Mouse (Mus musculus): ENCODE results near the gene Kmt5c.
"Not testable (repeated sequence)": the region's sequence is repeated elsewhere in the genome, so short reads cannot be mapped to it uniquely, and the experiment has no call there.

The Kmt5c gene

DNA sequence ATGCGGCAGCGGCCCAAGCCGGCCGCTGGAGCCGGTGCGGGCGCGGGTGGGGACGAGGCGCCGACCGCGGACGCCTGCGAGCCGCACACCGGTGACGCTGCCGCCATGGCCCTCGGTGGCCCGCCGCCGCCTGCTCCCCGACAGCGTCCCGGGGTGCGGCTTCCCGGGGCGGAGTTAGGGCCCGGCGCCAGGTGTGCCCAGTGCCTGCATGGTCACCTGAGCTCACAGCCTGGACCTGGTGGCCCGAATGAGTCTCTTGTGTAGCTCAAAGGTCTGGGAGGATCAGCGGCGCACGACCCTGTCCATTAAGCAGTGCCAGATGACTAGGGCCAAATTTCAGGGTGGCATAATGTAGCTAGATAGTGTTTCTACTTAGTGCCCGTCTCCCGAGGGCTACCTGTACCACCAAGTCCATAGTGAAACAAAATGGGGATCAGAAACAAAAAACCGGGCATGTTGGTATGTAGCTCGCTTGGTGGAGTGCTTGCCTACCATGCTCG is 49.6 kb downstream of the Kmt5c start, which contains the start of gene Tmem238:
Tmem238 (minus strand) TSS at position 221 of the 500 bp plus-strand sequence.
- DNase-seq (ENCODE audit: low read depth, low spot score), result no peak

- DNase-seq (ENCODE audit: low read depth, low spot score), result peak; percentile 91
These were observed 52.6 kb downstream of the Kmt5c start, which contains the start of gene Rpl28 for GRCm38 (mm10) chr7:4792278-4793212. Rpl28 (plus strand) TSS chr7:4792874.

DNA sequence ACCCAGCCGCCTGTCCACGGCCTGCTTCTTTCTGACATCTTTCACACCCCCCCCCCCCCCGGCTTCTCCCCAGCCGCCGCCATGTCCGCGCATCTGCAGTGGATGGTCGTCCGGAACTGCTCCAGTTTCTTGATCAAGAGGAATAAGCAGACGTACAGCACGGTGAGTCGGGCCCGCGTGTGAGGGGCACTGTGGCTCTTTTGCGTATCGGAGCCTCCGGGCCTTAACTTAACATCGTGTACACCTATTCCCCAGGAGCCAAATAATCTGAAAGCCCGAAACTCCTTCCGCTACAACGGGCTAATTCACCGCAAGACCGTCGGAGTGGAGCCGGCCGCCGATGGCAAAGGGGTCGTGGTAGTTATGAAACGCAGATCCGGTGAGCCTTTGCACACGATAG is 53.3 kb downstream of the Kmt5c start:
- DNase-seq (ENCODE audit: low read depth, low spot score), result not testable (repeated sequence)

DNA sequence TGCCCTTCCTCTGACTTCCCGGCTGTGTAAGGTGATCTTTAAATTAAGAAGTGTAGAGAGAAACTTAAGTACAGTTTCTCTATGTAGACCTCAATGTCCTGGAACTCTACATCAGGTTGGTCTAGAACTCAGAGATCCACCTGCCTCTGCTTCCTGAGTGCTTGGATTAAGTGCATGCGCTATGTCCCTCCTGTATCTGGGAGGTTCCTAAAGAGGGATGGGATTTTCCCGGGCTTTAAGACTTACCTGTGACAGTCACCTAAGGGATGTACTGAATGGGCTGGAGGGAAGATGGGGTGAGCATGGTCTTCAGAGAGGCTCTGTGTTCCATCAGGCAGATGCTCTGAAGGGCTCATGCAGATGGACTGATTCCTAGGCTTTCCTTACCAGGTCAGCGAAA is 53.8 kb downstream of the Kmt5c start:
- DNase-seq (ENCODE audit: low read depth, low spot score), result no peak

DNA sequence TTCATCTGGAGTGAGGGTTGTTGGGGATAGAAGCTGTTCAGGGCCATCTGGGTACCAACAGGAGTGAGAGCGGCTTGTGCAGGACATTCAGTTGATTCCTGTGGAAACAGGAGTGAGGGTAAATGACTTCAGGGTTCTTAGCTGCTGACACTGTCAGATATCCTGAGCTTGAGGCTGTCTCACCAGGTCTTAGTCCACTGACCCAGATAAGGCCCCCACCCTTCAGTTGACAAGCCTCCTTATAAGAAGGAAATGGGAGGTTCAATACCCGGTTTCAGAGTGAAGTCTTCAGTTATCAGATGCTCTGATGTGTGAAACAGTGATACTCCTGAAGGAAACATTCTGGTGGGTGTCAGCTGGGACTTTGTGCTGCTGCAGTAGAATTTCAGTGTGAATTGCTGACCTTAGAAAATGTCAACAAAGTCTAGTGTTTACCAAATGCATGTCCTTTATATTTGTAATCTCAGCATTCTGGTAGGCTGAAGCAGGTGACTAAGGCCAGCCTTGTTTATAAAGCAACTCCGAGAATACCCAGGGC is 54.8 kb downstream of the Kmt5c start:
- DNase-seq (ENCODE audit: low read depth, low spot score), result no peak

GRCm38 (mm10) chr7:4795767-4796433 is 56.0 kb downstream of the Kmt5c start:
- DNase-seq (ENCODE audit: low read depth, low spot score), result no peak

Measured in retina, adult 2 months (tissue).